Mouse (Mus musculus) thymus, adult 18-20 months (tissue): Measurements from ENCODE around the gene Limk1.
A peak's percentile ranks its signal among the peaks of the same experiment; 100 is the strongest.
"Not testable (repeated sequence)": the region's sequence is repeated elsewhere in the genome, so short reads cannot be mapped to it uniquely, and the experiment has no call there.

ENCODE experiments used
- DNase-seq, 2 experiments: peaks; one replicate each; pipeline ENCODE4 v3.0.0; 2022; ENCODE audit warnings: mixed read lengths in 2 of 2

Limk1 gene

DNA sequence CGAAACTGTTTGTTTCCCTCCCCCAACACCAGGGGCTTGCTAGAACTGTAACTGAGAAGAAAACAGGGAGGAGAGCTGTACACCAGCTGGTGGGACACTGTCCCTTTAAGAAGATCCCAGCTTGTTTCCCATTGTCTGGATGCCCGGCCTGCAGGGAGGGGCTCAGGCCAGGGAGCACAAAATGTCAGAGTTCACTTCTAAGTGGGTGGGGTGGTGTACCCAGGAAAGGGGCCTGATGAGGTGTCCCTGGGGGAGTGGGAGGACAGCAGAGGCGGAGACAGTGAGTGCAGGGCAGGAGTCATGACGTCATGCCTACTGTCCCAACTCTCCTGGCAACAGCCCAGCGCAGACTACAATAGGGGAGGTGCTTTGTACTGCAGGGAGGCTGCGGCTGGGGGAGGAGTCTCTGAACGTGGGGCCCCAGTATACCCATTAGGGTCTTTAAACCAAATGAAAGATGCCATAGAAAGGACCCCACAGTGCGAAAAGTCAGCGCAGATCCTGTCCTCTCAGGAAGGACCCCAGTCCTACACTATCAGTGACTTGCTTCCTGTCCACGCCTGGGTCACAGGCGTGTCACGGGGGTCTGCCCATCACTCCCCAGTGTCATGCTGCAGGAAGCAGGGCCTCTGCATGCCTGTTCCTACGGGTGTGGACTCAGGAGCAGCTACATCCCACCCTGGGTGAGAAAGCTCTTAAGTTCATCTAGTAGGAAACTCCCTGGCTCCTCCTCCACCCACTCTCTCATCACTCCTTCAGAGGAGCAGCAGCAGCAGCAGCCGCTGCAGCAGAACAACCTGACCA is 12.2 kb downstream of the Limk1 start:
- DNase-seq = peak; percentile 28 to 53

DNA sequence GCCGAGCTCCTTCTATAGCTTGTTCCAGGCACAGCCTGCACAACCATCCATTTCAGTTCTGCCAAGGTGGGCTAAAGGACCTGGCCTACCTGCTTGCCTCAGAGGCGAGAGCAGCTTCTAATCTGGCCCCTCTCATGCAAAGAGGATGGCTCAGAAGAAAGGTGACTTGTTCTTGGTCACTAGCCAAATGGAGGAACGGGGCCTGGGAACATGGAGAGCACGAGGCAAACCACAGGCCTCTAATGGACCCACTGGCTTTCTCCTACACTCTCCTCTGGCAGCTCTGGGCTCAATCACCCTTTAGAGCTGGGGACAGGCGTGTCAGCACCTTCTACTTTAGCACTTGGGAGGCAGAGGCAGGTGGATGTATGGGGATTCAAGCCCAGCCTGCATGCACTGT is 13.4 kb downstream of the Limk1 start:
- DNase-seq = no peak

DNA sequence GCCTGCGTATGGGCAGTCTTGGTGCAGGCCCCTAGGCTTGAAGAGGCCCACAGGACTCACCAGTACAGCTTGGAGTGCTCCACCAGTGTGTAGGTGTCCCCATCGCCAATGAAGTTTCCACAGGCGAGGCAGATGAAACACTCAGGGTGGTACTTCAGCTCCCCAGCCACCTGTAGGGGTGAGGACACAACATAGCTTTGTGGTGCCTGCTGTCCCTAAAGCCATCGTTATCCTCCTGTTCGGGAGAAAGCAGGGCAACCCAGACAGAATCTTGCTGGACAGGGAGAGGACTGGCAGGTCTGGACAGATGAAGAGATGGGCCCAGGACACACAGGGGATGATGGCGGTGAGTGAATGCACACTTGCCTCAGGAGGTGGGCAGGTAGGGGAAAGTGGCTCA is 15.8 kb downstream of the Limk1 start:
- no peak for DNase-seq

DNA sequence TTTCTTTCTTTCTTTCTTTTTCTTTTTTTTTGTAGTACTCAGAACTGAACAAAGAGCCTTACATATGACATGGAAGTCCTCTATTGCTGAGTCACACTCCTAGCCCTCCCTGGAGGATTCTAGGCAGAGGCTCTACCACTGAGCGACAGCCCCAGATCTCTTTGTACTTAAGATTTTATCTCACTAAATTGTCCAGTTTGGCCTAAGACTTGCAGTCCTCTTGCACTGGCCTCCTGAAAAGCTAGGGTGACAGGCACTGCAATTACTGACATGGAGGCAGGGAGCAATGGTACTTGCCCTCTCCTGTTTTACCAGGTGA is 16.2 kb downstream of the Limk1 start:
- DNase-seq = no peak

DNA sequence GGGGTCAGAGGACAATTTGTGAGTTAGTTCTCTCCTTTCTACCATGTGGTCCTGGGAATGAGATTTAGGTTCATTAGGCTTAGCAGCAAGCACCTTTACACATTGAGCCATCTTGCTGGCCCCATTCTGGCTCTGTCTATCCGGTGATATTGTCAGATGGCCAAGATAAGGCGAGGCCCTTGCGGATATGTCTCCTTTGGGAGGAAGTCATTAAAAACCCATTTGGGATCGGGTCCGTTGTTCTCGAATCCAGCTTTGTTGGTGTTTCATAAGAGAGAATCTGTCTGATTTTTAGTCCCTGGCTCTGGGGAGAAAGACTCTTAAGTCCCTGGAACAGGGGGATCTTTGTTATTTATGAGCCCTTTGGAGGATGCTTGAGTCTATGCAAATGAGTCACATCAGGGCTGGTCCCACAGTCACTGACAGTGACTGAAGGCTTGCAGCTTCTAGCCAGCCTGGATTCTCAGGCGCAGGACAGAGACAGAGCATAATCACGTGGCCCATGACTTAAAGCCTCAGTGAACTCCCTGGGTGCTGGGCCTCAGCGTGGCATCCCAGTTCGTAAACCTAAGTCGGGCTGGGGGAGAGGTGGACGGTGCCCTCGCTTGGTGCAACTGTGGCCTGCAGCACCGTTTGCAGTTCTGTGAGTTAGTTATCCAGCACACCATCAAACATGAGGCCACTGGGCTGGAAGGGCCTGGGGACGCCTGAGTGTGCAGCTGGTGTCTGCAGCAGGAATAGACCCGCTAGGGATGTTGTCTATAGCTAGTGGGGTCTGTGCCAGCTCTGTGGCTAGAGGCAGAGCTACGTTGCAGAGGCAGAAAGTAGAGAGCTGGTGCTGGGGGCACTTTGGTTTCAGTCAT is 16.8 kb downstream of the Limk1 start:
- no peak for DNase-seq

DNA sequence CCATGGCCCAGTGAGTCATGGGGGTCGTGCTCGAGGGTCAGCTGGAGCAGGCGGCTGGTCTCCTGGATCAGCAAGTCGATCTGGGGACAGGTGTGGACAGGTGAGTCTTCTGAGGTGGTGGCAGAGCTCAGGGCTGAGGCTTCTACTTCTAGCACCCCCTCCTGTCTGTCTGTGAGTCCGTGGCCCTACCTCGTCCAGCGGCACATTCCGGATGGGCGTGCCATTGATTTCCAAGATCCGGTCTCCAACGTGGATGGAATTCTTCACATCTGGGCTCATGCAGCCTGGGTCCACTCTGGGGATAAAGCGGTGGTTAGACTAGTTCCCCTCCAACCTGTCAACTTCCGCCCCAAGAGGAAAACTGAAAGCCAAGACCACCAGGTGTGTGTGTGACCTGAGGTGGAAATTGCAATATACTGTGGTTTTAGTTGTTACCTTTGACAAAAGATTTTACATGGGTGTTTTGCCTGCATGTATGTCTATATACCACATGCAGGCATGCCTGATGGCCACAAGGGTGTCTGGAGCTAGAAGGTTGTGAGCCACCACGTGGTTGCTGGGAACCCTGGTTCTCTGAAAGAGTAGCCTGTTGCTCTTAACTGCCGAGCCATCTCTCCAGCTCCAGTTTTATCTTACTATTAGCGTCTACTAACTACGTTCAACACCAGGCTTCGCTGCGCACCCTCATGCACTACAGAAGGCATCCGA is 19.2 kb downstream of the Limk1 start:
- no peak for DNase-seq

DNA sequence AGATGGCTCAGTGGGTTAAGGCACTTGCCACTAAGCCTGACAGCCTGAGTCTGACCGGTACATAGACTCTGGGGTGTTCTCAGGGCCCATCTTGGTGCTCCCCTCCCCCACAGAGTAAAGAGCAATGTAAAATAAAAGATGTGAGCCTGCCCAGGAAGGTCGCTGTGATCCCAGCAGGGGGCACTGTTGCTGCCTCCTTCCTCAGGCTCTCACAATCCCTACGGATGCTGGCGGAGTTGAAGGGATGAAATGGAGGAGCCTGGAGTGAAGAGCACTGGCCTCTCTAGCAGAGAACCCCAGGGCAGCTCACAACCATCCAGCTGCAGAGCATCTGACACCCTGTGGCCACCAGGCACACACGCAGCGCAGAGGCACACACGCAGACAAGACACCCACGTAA is 19.9 kb downstream of the Limk1 start:
- no peak for DNase-seq

DNA sequence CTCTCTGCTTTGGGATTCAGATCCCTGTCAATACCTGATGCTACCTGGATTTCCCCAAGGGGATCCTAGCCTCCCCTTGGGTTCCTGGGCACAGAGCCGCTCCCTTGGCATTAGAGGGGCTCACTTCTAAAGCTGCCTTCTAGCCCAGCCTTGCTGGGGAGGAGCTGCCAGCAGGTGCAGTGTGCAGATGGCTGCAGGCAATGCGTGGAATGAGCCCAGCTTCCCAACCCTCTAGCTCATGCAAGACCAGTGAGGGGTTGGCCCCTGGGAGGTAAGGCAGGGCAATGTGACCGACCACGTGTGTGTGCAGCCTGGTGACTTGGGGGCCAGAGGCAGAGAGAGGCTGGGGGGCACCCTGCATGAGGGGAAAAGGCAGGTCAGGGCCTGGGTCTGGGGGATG is 31.7 kb downstream of the Limk1 start:
- DNase-seq = no peak

DNA sequence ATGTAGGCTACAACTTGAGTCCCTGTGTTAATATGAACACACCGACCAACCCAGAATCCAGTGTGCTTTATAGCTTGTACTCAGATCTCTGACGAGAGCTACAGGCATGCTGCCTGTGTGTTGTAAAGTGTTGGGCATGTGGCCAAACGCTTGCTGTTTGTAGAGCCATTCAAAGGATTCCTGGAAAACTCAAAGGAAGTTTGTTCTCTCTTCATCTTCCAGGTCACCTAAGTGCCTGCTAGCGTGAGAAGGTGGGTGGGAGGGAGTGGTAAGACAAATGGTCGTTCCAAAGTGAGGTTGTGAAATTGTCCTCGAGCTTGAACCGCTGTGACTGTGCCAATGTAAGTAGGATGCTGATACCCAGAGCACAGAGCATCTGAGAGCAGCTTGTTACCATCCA is 36.4 kb downstream of the Limk1 start:
- DNase-seq = no peak

DNA sequence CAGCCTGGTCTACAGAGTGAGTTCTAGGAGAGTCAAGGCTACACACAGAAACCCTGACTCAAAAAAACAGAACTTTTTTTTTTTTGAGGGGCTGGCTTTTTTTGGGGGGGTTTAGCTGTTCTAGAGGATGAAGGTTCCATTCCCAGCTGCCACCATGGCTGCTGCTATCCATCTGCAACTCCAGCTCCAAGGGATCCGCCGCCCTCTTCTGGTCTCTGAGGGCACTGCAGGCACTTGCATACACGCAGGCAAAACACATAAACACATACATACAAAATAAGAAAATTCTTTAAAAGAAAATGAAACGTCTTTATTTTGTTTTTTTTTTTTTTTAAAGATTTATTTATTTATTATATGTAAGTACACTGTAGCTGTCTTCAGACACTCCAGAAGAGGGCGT is 37.5 kb downstream of the Limk1 start:
- DNase-seq = peak; percentile 30 to 41

DNA sequence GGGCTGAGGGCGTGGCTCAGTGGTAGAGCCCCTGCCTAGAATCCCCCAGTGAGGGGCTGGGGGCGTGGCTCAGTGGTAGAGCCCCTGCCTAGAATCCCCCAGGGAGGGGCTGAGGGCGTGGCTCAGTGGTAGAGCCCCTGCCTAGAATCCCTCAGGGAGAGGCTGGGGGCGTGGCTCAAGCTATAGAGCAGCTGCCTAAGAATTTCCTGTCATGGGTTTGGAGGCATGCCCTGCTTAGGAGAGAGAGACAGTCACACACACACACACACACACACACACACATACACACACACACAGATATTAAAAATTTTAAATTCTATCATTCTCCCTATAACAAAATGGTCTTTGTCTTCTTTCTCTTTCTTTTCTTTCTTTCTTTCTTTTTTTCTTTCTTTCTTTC is 39.4 kb downstream of the Limk1 start:
- not testable (repeated sequence) for DNase-seq

DNA sequence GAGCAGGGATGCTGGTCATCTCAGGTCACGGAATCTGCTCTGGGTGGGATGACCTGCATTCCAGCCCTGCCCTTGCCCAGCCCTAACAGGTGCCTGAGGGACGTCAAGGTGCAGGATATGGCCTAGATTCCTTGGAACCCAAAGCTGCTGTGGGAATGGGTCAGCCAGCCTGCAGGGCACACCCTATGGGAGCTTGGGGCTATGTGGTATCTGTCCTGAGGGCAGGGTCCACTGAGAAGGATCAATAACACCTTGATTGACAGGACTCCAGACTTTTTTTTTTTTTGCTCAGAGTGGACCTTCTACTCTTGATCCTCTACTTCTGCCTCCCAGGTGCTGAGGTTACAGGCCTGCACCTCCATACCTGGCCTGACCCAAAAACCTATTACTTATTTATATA is 41.0 kb downstream of the Limk1 start:
- no peak for DNase-seq

DNA sequence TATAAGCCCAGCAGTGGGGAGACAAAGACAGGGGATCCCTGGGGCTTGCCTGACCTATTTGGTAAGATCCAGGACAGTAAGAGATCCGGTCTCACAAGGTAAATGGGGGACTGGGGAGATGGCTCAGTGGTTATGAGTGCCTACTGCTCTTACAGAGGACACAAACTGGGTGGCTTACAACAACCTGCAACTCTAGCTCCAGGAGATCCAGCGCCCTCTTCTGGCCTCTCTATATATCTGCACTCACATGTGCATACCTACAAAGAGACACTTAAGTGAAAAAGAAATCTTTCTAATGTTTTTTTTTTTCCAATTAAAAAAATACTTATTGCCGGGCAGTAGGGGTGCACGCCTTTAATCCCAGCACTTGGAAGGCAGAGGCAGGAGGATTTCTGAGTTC is 41.9 kb downstream of the Limk1 start:
- no peak for DNase-seq

DNA sequence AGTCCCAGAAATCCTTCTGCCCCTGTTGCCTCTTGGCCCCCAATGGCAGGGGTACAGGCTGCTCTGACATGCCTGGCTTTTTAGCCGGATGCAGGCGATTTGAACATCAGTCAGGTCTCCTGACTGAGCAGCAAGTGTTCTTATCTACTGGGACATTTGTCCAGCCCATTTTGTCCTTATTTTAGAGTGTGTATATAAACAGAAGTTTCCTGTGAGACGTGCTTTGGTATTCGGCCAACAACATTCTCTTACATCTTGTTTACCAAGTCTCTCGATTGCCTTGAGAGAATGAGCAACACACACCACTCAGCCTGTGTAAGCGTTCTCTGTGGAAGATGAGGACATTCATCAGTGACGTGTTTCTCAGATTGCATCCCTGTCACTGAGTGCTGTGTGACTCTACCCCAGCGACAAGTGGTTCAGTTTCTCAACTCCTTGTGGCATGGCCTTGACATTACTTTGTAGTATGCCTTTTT is 43.7 kb downstream of the Limk1 start:
- DNase-seq = no peak

DNA sequence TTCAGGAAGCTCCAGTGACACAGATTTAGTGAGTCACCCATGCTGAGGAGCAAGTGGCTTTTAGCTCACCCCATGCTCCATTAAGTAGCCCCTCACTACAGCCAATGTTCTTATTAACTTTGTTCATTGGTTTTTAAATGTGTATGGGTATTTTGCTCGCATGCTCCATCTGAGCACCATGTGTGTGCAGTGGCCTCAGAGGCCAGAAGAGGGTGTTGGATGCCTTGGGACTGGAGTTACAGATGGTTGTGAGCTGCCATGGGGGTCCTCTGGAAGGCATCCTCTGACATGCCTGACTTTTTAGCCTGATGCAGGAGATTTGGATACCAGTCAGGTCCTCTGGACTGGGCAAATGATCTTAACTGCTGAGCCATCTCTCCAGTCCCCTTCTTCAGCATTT is 44.3 kb downstream of the Limk1 start:
- no peak for DNase-seq

DNA sequence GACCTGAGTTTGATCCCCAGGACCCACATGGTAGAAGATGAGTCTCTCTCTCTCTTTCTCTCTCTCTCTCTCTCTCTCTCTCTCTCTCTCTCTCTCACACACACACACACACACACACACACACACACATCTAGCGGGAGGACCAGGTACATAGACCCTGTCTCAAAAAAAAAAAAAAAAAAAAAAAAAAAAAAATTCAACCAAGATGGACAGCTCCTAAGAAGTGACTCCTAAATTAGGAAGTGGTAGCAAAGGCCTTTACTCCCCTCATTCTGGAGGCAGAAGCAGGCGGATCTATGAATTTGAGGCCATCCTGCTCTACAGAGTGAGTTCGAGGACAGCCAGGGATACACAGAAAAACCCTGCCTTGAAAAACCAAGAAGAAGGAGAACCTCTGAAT is 48.0 kb downstream of the Limk1 start:
- no peak for DNase-seq

DNA sequence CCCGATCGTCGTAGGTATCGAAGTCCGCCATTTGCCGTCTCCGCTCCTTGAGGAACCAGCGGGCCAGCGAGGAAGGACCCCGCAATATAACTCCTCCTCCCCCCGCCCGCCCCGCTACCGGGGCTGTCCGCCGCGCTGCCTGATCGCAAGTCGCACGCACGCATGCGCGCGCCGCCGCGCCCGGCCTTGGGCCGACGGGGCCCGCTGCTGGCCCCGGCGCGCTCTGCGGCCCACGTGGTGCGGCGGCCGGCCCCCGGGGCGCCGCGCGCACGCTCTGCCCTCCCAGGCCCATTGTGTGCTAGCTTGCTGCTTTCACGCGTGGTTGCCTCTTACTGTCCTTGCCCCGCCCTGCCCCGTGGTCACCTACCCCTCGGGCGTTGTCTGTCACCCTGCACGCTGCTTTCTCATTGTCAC is 49.1 kb downstream of the Limk1 start, which contains the start of gene Eif4h:
Gene Eif4h, minus strand, starts transcription at position 222 of the 414 bp plus-strand sequence.
- DNase-seq = peak; percentile 91

DNA sequence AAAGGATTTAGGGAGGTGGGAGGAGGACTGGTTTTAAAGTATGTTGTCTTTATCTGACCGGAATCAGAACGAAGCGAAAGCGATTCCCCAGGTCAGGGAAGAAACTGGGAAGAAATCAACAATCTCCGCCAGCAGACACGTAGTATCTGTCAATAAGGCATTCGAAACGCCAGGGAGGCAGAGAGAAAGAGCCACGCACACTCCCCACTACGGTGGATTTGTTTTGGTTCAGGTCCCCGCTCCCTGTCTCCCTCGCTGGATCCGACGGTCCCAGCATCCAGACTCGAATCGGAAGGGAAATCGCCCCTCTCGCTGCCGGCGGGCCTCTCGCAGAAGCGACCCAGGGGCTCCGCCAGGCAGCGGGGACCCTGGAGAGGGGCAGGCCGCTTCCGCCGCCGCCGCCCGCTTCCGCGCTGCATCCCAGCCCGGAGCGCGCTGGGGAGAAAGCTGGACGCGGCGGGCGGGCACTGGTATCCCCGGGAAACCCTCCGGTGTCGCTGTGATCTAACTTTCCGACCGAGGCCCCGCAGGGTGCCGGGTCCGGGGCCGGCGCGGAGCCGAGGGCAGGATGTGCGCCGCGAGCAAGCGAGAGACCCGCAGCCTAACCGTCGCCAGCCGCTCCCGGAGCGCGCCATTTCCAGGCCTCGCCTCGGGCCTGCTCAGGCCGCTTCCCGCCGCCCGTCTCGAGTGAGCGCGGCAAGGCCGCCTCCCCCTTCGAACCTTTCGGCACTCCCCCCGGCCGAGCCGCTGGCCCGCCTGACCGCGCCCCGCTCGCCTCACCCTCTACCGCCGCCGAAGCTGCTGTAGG is 49.7 kb downstream of the Limk1 start:
- DNase-seq = no peak

DNA sequence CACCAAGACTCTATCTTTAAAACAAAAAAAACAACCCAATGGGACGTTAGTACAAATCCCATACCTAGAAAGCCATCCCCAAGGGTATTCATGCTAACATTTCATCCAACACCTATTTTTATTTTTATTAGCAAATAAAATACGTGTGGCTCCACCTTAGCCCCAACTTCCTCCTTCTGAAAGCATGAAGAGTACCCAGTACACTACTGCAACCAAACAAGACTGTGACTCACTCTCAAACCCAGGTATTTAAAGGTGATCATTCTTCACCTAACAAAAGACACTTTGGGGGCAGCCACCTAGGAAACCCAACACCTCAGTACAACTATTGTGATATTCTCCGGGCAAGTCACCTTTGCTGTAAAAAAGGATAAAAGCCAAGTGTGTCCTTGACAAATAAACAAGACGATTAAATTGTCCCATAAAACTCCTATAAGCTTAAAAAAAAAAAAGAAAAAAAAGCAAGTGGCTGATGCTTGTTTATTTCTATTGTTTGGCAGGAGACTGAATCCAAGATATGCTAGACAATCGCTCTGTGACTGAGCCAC is 50.5 kb downstream of the Limk1 start:
- no peak for DNase-seq

DNA sequence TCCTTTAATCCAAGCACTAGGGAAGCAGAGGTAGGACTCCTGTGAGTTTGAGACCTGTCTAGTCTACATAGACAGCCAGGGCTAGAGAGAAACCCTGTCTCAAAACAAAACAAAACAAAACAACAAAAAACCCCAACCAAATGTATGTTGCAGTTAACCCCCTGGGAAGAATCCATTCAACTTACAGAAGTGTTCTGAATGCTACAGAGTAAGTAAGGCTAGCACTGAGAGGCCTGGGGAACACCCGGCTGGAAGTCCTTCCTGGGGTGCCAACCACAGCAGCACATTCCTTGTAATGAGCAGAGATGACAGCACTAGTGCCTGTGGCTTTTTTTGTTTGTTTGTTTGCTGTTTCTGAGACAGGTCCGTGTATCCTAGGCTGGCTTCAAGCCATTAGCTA is 55.6 kb downstream of the Limk1 start:
- no peak for DNase-seq

DNA sequence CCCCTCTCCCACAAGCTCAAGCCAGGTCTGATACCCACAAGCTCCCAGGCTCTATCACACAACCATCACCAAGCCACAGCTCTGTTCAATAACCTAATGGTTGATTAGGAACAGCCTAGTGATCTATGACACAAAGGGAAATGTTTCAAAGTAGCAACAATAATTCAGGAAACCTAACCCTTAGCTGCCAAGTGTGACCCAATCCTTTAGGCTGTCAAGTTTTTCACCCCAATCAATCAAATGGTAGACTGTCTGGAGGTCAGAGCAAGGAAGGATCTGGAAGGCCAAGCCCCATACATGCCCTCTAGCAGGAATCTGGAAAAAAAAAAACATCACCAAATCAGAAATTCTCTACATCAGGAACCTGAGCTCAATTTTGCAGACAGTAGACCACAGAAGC is 57.6 kb downstream of the Limk1 start:
- no peak for DNase-seq

DNA sequence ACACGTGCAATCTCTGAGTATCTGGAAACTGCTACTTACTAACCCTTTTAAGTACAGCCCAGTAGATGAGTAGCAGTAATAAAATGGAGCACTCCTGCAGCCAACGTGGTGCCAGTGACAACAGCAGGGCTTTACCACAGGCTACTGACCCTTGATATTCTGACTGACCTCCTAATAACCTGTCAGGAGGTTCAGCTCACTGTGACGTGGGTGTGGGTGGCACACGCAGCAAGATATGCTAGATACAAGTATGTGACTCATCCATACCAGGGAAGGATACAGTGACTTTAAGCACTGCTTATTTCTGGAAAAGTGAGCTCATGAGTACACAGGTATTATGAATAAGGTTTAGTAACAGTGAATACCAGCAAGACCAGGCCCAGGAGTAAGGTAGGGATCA is 58.9 kb downstream of the Limk1 start:
- DNase-seq = no peak
